Mouse (Mus musculus) liver, adult 2 months (tissue): ENCODE data around the gene Insig1.

Source experiments
- CTCF ChIP-seq: fragments of 200-500 bp; IDR thresholded peaks from 2 replicates; pipeline ENCODE4 v1.5.1; 2011; ENCODE audit warnings: low read depth, low read length, control low read depth
- POLR2A ChIP-seq: fragments of 200-500 bp; IDR thresholded peaks from 2 replicates; pipeline ENCODE4 v1.6.1; 2011; ENCODE audit warnings: low read length, control low read depth; ENCODE audit not compliant: insufficient read depth; ENCODE audit errors: extremely low read depth

- TF ChIP-seq CTCF = no peak
- TF ChIP-seq POLR2A = no peak
Measured at GRCm38 (mm10) chr5:28042779-28043178, 28.4 kb upstream of the Insig1 start.
